Mouse (Mus musculus): ENCODE data around the gene Senp8. TPM values are rescaled to one million over a fixed set of nuclear protein-coding genes. Genes with fewer than 3 reads are reported as not detected.

Senp8 gene
- 5.1 TPM for polyA plus RNA-seq (2014; fragmentation: Illumina TruSeq; extraction: RNeasy Lipid Tissue Mini Kit (QIAGEN cat#74804); ENCODE audit: low read depth, low replicate concordance)

GRCm38 (mm10) chr9:59750267-59751065, at the start of gene Senp8, which contains the start of gene Myo9a:
Gene Senp8 (minus strand): TSS chr9:59750710.
Gene Myo9a (plus strand): TSS chr9:59750896.

Other genes starting within 250 kb of the Senp8 start
- 17.6 TPM for gene Hexa, start 211.2 kb downstream of the Senp8 start, polyA plus RNA-seq (2014; fragmentation: Illumina TruSeq; extraction: RNeasy Lipid Tissue Mini Kit (QIAGEN cat#74804); ENCODE audit: low read depth, low replicate concordance)
- gene Tmem202, start 210.9 kb downstream of the Senp8 start, polyA plus RNA-seq (2014; fragmentation: Illumina TruSeq; extraction: RNeasy Lipid Tissue Mini Kit (QIAGEN cat#74804); ENCODE audit: low read depth, low replicate concordance) = not detected
- not detected for gene Celf6, start 172.8 kb downstream of the Senp8 start, polyA plus RNA-seq (2014; fragmentation: Illumina TruSeq; extraction: RNeasy Lipid Tissue Mini Kit (QIAGEN cat#74804); ENCODE audit: low read depth, low replicate concordance)
- 10.6 TPM for gene Parp6, start 133.4 kb downstream of the Senp8 start, polyA plus RNA-seq (2014; fragmentation: Illumina TruSeq; extraction: RNeasy Lipid Tissue Mini Kit (QIAGEN cat#74804); ENCODE audit: low read depth, low replicate concordance)
- gene Pkm, start 94.3 kb downstream of the Senp8 start, polyA plus RNA-seq (2014; fragmentation: Illumina TruSeq; extraction: RNeasy Lipid Tissue Mini Kit (QIAGEN cat#74804); ENCODE audit: low read depth, low replicate concordance) = 2.0 TPM
- gene Gramd2, start 70.6 kb downstream of the Senp8 start, polyA plus RNA-seq (2014; fragmentation: Illumina TruSeq; extraction: RNeasy Lipid Tissue Mini Kit (QIAGEN cat#74804); ENCODE audit: low read depth, low replicate concordance) = not detected
- 3.0 TPM for gene Myo9a, start 186 bp upstream of the Senp8 start, polyA plus RNA-seq (2014; fragmentation: Illumina TruSeq; extraction: RNeasy Lipid Tissue Mini Kit (QIAGEN cat#74804); ENCODE audit: low read depth, low replicate concordance)
- not detected for gene Nr2e3, start 209.9 kb upstream of the Senp8 start, polyA plus RNA-seq (2014; fragmentation: Illumina TruSeq; extraction: RNeasy Lipid Tissue Mini Kit (QIAGEN cat#74804); ENCODE audit: low read depth, low replicate concordance)